Mouse (Mus musculus): ENCODE measurements around the gene Rassf2. TPM values are rescaled to one million over a fixed set of nuclear protein-coding genes. Genes with fewer than 3 reads are reported as not detected.

Rassf2 gene
- polyA plus RNA-seq, 1 experiment = 34.9 TPM

- TF ChIP-seq CTCF (IDR thresholded peaks at IDR 0.05; ENCODE audit: borderline replicate concordance, extremely low read depth, insufficient read depth, insufficient read length) = no peak
- TF ChIP-seq POLR2A (IDR thresholded peaks at IDR 0.05; ENCODE audit: borderline replicate concordance, extremely low read depth, insufficient read depth, insufficient read length, poor library complexity, severe bottlenecking) = no peak
- peak; percentile 31 for DNase-seq (ENCODE audit: low read depth)
Observed at GRCm38 (mm10) chr2:132034590-132035469, 4.8 kb upstream of the Rassf2 start.

- TF ChIP-seq CTCF (IDR thresholded peaks at IDR 0.05; ENCODE audit: borderline replicate concordance, extremely low read depth, insufficient read depth, insufficient read length) (no peak), POLR2A (IDR thresholded peaks at IDR 0.05; ENCODE audit: borderline replicate concordance, extremely low read depth, insufficient read depth, insufficient read length, poor library complexity, severe bottlenecking) (no peak)
- no peak for DNase-seq (ENCODE audit: low read depth)
Observed at GRCm38 (mm10) chr2:132031364-132032095, 1.5 kb upstream of the Rassf2 start.

- peak; percentile 74 for DNase-seq (ENCODE audit: low read depth)
- TF ChIP-seq POLR2A (IDR thresholded peaks at IDR 0.05; ENCODE audit: borderline replicate concordance, extremely low read depth, insufficient read depth, insufficient read length, poor library complexity, severe bottlenecking) (no peak), CTCF (IDR thresholded peaks at IDR 0.05; ENCODE audit: borderline replicate concordance, extremely low read depth, insufficient read depth, insufficient read length) (no peak)
Observed at GRCm38 (mm10) chr2:132030418-132031363, 633 bp upstream of the Rassf2 start.

- DNase-seq (ENCODE audit: low read depth) = peak; percentile 62
- TF ChIP-seq CTCF (IDR thresholded peaks at IDR 0.05; ENCODE audit: borderline replicate concordance, extremely low read depth, insufficient read depth, insufficient read length) (no peak), POLR2A (IDR thresholded peaks at IDR 0.05; ENCODE audit: borderline replicate concordance, extremely low read depth, insufficient read depth, insufficient read length, poor library complexity, severe bottlenecking) (no peak)
Observed at GRCm38 (mm10) chr2:132028894-132029605, 1.0 kb downstream of the Rassf2 start.

GRCm38 (mm10) chr2:132028107-132028506 is 2.0 kb downstream of the Rassf2 start:
- no peak for DNase-seq (ENCODE audit: low read depth)
- TF ChIP-seq CTCF (IDR thresholded peaks at IDR 0.05; ENCODE audit: borderline replicate concordance, extremely low read depth, insufficient read depth, insufficient read length) (no peak), POLR2A (IDR thresholded peaks at IDR 0.05; ENCODE audit: borderline replicate concordance, extremely low read depth, insufficient read depth, insufficient read length, poor library complexity, severe bottlenecking) (no peak)

- DNase-seq (ENCODE audit: low read depth) = no peak
- TF ChIP-seq CTCF (IDR thresholded peaks at IDR 0.05; ENCODE audit: borderline replicate concordance, extremely low read depth, insufficient read depth, insufficient read length) = no peak
Observed at GRCm38 (mm10) chr2:132027366-132027765, 2.7 kb downstream of the Rassf2 start.

- no peak for DNase-seq (ENCODE audit: low read depth)
- no peak for TF ChIP-seq POLR2A (IDR thresholded peaks at IDR 0.05; ENCODE audit: borderline replicate concordance, extremely low read depth, insufficient read depth, insufficient read length, poor library complexity, severe bottlenecking)
- no peak for TF ChIP-seq CTCF (IDR thresholded peaks at IDR 0.05; ENCODE audit: borderline replicate concordance, extremely low read depth, insufficient read depth, insufficient read length)
Observed at GRCm38 (mm10) chr2:132024028-132024427, 6.0 kb downstream of the Rassf2 start.

GRCm38 (mm10) chr2:132022621-132023020 is 7.4 kb downstream of the Rassf2 start:
- DNase-seq (ENCODE audit: low read depth) = no peak
- TF ChIP-seq POLR2A (IDR thresholded peaks at IDR 0.05; ENCODE audit: borderline replicate concordance, extremely low read depth, insufficient read depth, insufficient read length, poor library complexity, severe bottlenecking) (no peak), CTCF (IDR thresholded peaks at IDR 0.05; ENCODE audit: borderline replicate concordance, extremely low read depth, insufficient read depth, insufficient read length) (no peak)

GRCm38 (mm10) chr2:132021616-132022015 is 8.4 kb downstream of the Rassf2 start:
- DNase-seq (ENCODE audit: low read depth) = no peak
- TF ChIP-seq POLR2A (IDR thresholded peaks at IDR 0.05; ENCODE audit: borderline replicate concordance, extremely low read depth, insufficient read depth, insufficient read length, poor library complexity, severe bottlenecking) (no peak), CTCF (IDR thresholded peaks at IDR 0.05; ENCODE audit: borderline replicate concordance, extremely low read depth, insufficient read depth, insufficient read length) (no peak)

- no peak for DNase-seq (ENCODE audit: low read depth)
- TF ChIP-seq POLR2A (IDR thresholded peaks at IDR 0.05; ENCODE audit: borderline replicate concordance, extremely low read depth, insufficient read depth, insufficient read length, poor library complexity, severe bottlenecking) (no peak), CTCF (IDR thresholded peaks at IDR 0.05; ENCODE audit: borderline replicate concordance, extremely low read depth, insufficient read depth, insufficient read length) (no peak)
Observed at GRCm38 (mm10) chr2:132020991-132021541, 9.0 kb downstream of the Rassf2 start.

All from brain, embryonic 14.5 days (tissue).